Mouse (Mus musculus): Measurements from ENCODE around the gene Shisa5.

Shisa5 gene

GRCm38 (mm10) chr9:109022866-109023685, 15.3 kb upstream of the Shisa5 start:
- DNase-seq (ENCODE audit: low spot score in 2 of 2), result no peak

GRCm38 (mm10) chr9:109027521-109027920, 10.8 kb upstream of the Shisa5 start:
- DNase-seq (ENCODE audit: low spot score in 2 of 2), result no peak

DNA sequence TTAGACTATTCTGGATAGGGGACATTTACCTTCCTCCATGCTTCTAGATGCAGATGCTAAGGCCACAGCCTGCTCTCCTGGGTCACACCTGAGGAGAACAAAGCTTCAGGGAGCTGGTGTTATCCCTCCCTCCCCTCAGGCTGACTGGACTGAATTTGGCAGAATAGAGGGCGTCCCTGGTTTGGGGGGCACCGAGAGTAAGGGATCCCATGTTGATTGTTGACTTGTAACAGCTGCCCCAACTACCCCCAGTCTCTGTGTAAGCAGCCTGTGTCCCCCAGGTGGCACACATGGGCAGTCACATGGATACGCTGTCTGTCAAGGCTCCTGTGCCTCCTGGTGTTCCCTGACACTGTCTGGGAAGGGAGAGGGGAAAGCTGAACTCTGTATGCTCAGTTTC, 9.9 kb upstream of the Shisa5 start:
- DNase-seq (ENCODE audit: low spot score in 2 of 2), result no peak

DNA sequence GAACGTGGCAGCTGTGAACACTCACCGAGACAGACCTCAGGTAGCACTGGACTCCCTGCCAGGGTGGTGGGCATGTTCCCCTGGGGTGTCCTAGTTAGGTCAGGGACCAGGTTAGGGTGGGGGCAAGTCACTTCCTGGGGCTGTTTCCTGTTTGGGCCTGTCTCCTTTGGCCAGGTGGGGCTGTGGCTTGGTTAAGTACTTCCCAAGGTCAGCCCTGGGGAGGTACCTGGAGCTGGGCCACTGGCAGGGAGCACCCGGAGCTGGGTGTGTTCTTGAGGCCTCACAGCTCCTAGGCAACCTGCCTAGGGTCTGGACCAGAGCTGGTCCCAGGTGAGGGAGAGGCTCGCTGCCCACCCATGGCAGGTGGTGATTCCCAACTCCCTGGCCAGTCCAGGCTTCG, 9.4 kb upstream of the Shisa5 start:
- DNase-seq (ENCODE audit: low spot score in 2 of 2), result no peak

- DNase-seq (ENCODE audit: low spot score in 2 of 2), result no peak
These were observed 8.1 kb upstream of the Shisa5 start for GRCm38 (mm10) chr9:109030312-109030711.

GRCm38 (mm10) chr9:109031001-109031400, 7.4 kb upstream of the Shisa5 start:
- no peak for DNase-seq (ENCODE audit: low spot score in 2 of 2)

DNA sequence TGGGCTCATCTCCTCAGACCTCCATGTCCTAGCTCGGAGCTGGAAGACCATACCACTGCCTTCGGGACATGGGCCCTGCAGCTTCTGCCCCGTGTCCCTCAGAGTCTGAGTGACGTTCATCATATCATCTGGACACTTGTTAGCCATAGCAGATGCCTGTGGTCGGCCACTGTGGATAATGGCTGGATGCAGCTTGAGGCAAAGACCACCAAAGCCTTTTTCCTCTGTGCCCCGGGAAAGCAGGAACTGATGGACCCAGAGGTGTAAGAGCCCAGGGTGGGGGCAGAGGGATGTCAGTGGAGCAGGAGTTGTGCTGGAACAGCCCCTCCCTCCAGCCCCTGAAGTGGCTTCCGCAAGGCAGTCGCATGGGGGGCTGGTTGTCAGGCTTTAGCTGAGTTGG, 6.7 kb upstream of the Shisa5 start:
- no peak for DNase-seq (ENCODE audit: low spot score in 2 of 2)

GRCm38 (mm10) chr9:109032435-109032834, 5.9 kb upstream of the Shisa5 start:
- DNase-seq (ENCODE audit: low spot score in 2 of 2), result no peak

DNA sequence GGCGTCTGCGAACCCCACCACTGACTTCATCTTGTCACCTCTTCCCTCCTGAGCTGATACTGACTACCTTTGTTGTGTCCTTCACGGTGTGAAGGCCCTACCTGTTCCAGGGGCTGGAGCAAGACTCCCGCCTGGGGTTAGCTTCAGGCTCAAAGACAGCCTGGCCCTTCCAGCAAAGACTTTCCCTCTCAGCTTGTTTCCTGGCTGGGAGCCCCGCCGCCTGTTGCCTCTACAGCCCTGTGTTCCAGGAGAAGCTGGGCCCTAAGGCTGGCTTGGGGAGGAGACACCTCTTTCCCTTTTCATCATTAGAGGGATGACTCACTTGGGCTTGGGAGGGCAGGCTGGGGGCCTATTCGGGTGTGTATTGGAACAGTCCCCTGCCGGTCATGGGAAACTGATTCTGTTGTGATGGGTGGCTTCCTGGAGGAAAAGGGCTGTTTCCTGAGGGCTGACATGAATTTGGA, 568 bp downstream of the Shisa5 start:
- DNase-seq (ENCODE audit: low spot score in 2 of 2), result peak; percentile 49 to 62

DNA sequence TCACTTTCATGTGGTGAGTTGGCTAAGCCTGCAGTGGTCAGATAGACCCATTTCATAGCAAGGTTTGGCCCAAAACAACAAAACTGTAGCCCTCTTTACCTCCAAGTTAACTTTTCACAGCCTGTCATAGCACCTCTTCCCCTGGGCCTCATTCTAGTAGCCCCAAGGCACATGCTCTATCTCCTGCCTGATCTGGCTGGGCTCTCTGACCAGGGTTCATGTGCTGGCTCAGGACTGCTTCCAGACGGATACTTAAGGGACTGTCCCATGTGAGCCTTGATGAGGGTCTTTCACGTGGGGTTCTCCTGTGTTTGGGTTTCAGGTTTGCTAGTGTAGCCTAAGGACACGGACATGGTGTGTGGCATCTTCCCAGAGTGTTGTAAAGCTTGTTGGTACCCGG, 1.3 kb downstream of the Shisa5 start:
- no peak for DNase-seq (ENCODE audit: low spot score in 2 of 2)

GRCm38 (mm10) chr9:109040216-109040615, 1.9 kb downstream of the Shisa5 start:
- no peak for DNase-seq (ENCODE audit: low spot score in 2 of 2)

DNA sequence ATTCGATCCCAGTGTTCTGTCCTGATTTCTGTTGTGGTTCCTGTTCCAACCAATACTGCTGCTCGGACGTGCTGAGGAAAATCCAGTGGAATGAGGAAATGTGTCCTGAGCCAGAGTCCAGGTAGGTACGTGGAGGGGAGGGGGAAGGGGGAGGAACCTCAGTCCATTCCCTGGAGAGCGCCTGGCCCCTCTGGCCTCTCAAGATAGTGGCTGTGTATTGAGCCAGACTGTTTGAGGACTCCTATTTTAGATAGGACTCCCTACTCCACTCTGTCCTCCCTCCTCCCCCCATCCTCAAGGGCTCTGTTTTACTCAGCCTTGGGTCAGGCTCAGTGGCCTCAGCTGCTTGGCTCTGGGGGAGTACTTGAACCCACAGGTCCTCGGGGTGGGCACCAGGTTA, 2.5 kb downstream of the Shisa5 start:
- no peak for DNase-seq (ENCODE audit: low spot score in 2 of 2)

DNA sequence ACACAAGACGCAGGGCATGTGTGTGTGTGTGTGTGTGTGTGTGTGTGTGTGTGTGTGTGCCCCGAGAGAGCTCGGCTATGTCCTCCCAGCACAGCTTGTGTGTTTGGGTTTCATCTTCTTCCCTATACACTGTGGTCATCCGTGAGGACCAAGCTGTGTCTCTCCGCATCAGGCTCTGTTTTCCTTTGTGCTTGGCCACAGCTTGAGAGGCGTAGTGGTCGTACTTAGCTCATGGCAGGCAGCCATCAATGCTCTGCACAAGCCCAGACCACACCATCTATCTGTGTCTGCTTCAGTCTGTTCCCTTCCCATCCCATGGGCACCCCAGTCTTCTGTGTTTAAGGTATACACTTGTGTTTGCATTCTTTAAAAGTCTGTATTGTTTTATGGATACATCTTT, 3.0 kb downstream of the Shisa5 start:
- DNase-seq (ENCODE audit: low spot score in 2 of 2), result no peak

- DNase-seq (ENCODE audit: low spot score in 2 of 2), result peak in 1 of 2 experiments; percentile 58
These were observed 7.9 kb downstream of the Shisa5 start for GRCm38 (mm10) chr9:109046306-109046705.

- no peak for DNase-seq (ENCODE audit: low spot score in 2 of 2)
These were observed 11.0 kb downstream of the Shisa5 start for GRCm38 (mm10) chr9:109049316-109049715.

- DNase-seq (ENCODE audit: low spot score in 2 of 2), result no peak
These were observed 11.8 kb downstream of the Shisa5 start for GRCm38 (mm10) chr9:109049996-109050673.

DNA sequence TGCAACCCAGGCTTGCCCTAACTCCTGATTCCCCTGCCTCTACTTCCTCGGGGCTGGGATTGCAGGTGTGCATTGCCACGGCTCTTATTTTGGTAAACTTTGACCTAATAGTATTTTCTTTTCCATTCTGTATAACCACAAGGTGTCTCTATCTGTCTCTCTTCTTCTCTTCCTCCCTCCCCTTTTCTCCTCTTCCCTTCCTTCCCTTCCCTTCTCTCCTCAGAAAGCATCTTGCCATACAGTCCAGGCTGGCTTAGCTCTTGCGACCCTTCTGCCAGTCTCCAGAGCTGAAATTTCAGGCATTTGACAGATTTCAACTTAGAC, 12.3 kb downstream of the Shisa5 start:
- no peak for DNase-seq (ENCODE audit: low spot score in 2 of 2)

GRCm38 (mm10) chr9:109051011-109051501, 12.7 kb downstream of the Shisa5 start:
- DNase-seq (ENCODE audit: low spot score in 2 of 2), result no peak

- no peak for DNase-seq (ENCODE audit: low spot score in 2 of 2)
These were observed 13.5 kb downstream of the Shisa5 start for GRCm38 (mm10) chr9:109051651-109052489.

DNA sequence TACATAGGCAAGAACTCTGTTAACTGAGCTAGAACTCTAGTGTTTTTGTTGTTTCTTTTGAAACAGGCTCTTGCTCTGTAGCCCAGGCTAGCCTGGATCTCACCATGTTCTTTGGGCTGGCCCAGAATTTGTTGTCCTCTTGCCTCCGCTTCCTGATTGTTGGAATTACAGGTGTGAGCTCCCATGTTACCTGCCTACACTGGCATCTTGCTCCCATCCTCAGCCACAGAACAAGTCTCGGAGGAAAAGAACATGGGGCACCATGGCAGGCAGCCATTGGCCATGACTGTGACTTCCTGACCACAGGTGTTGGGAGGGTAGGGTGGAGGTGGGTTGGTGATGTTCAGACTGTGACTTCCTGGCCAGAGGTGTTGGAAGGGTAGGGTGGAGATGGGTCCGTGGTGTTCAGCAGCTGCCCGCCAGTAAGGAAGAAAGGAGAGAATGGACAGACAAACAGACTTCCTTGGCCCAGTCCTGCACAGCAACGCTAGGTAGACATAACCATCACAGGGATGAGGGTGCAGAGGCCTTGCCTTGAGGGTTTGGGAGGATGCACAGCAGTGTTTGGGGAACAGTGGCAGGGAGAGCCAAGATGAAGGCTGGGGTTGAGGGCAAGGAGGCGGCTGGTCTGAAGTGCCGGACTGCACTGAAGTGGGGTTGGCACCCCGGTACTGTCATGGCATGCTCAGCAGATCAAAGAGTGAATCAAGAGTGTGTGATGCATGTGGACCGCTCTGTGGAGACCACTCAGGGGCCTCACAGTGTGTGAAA, 14.3 kb downstream of the Shisa5 start:
- DNase-seq (ENCODE audit: low spot score in 2 of 2), result no peak

DNA sequence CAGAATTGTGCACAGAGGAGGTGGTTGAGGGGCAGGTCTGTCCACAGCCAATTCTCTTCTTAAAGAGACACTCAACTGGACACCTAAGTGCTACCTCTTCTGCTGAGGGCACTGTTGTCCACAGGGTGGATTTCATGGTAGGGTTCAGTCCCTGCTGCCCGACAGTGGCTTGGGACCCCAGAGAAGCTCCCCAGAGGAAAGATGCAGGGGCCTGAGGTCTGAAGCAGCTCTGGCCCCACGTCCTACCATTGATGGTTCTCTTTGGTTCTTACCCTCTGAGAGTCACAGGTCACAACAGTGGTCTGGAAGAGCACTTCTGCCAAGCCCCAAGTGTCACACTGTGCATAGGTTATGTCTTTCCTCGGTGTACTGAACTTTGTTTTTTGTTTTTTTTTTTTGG, 15.0 kb downstream of the Shisa5 start:
- DNase-seq (ENCODE audit: low spot score in 2 of 2), result no peak

All from urinary bladder, postnatal 36 days (tissue).